ENCODE assay signal across 1 mouse cellular context in genomic region chr11:72429288-72429690, GRCm38 (mm10).
TF ChIP-seq lines count a peak whose summit lies in the region.

No protein-coding gene starts in this region.

TF ChIP-seq in MEL, 35 proteins besides CTCF, POLR2A, EP300 and RAD21 (continued from another document):
- TF ChIP-seq ZC3H11A (IDR thresholded peaks at IDR 0.05; ENCODE audit: low read depth, low read length) (peak; percentile 97), GATA1 (IDR thresholded peaks at IDR 0.05; ENCODE audit: low read depth, low read length) (no peak), RCOR1 (IDR thresholded peaks at IDR 0.05; ENCODE audit: low read depth, low read length) (no peak), BHLHE40 (IDR thresholded peaks at IDR 0.05; ENCODE audit: borderline replicate concordance, low read depth, low read length) (no peak), MYC (IDR thresholded peaks at IDR 0.05; ENCODE audit: low read depth, low read length) (peak; percentile 74; the same call in 1 of the 2 replicates), TAL1 (IDR thresholded peaks at IDR 0.05; ENCODE audit: low read length) (no peak), ETS1 (IDR thresholded peaks at IDR 0.05; ENCODE audit: low read depth, low read length) (0 out of 2 replicates have a peak, but pooled peaks have one; percentile 13), MAZ (IDR thresholded peaks at IDR 0.05; ENCODE audit: low read depth, low read length) (no peak), POLR2AphosphoS2 (IDR thresholded peaks at IDR 0.05; ENCODE audit: low read length) (no peak)
TF ChIP-seq in MEL: peak in this region for 13.
